ENCODE assay signal across 15 mouse cellular contexts in the genomic region with DNA sequence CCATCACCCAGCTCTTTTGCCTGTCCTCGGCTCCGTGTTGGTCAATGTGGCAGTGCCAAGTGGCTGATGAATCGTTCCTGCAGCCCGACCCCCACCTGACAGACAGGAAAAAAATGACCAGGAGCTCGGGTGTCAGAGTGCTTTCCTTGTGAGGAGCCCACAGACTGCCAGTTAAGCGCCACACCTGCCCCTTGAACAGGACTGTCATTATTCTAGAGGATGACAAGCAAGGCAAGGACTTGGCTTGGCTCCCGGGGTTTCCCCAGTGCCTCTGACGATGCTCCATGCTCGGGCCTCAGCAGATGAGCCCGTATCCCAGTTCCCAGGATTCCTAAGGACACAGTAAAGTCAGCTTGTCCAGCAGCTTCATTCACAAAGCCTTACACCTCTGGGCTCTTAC. TPM values are rescaled to one million over a fixed set of nuclear protein-coding genes. Genes with fewer than 3 reads are reported as not detected.
DNase-seq lines count a peak whose midpoint lies in the region; ATAC-seq and TF ChIP-seq lines count a peak whose summit lies in the region.
"Had no signal": no experiment of that assay in that cellular context is flagged by ENCODE, and none has a peak within 500 bp of the region (broad histone marks: within the 10 kb centered on the region; RNA-seq: fewer than 3 reads in every experiment).

No protein-coding gene starts in this region.

- no peaks in the 10 kb centered on the region for H3K9me3 ChIP-seq in hindbrain, embryonic 15.5 days
- H3K9me3 ChIP-seq in hindbrain, embryonic 10.5 days = no peaks in the 10 kb centered on the region
- H3K9me3 ChIP-seq: lung, embryonic 15.5 days; megakaryocyte, embryonic 14.5 days had no signal

- ATAC-seq in hindbrain, embryonic 15.5 days (ENCODE audit: low FRiP score, low read depth) = 0 out of 2 replicates have a peak, but pooled peaks have one; percentile 37
- ATAC-seq in granulocyte monocyte progenitor cell, adult 5-6 weeks (replicated peaks; ENCODE audit: poor library complexity, severe bottlenecking) = no peak

- no peak overlapping the region for H3K27ac ChIP-seq in hindbrain, embryonic 15.5 days (replicated peaks)
- no peak overlapping the region for H3K27ac ChIP-seq in hindbrain, embryonic 10.5 days
- peak overlapping the region; percentile 38 for H3K27ac ChIP-seq in left cerebral cortex, adult 2 months
- H3K27ac ChIP-seq: kidney, postnatal 0 days; lung, embryonic 15.5 days had no signal

- intact Hi-C loops in left cerebral cortex, adult 2 months (cut with DNase I) = no loop called here

- H3K4me1 ChIP-seq in hindbrain, embryonic 15.5 days (replicated peaks) = peaks cover 24% of the 10 kb centered on the region
- peaks cover 8% of the 10 kb centered on the region for H3K4me1 ChIP-seq in hindbrain, embryonic 10.5 days (replicated peaks)

- no peak overlapping the region for H3K9ac ChIP-seq in hindbrain, embryonic 15.5 days
- H3K9ac ChIP-seq: lung, embryonic 15.5 days had no signal

- H3K36me3 ChIP-seq in hindbrain, embryonic 15.5 days = 0 out of 2 replicates have a peak, but pooled peaks cover 3% of the 10 kb centered on the region
- peaks cover 15% of the 10 kb centered on the region for H3K36me3 ChIP-seq in hindbrain, embryonic 10.5 days
- H3K36me3 ChIP-seq: lung, embryonic 15.5 days had no signal

- no peak overlapping the region for H3K4me2 ChIP-seq in hindbrain, embryonic 15.5 days
- H3K4me2 ChIP-seq: lung, embryonic 15.5 days had no signal

- no peak for TF ChIP-seq CTCF in left cerebral cortex, adult 2 months (IDR thresholded peaks at IDR 0.05)

- H3K27me3 ChIP-seq in hindbrain, embryonic 15.5 days = no peaks in the 10 kb centered on the region
- H3K27me3 ChIP-seq in hindbrain, embryonic 10.5 days (ENCODE audit: insufficient read depth, poor library complexity, severe bottlenecking) = no peaks in the 10 kb centered on the region

- 40% methylated on average over 10 of the region's 10 CpGs for WGBS in hindbrain, embryonic 15.5 days
- 84% methylated on average over 10 of the region's 10 CpGs for WGBS in hindbrain, embryonic 10.5 days

- DNase-seq in cerebellum, adult 18-20 months = peak; percentile 32 to 40
- no peak for DNase-seq in cerebellum, adult 11 months
- DNase-seq in hindbrain, embryonic 10.5 days (ENCODE audit: low spot score) = no peak
- DNase-seq in left cerebral cortex, adult 2 months (ENCODE audit: extremely low spot score in 1 of 2, low spot score in 2 of 2) = no peak
- no peak for DNase-seq in left cerebral cortex, adult 8-10 months (ENCODE audit: low spot score in 2 of 2)
- DNase-seq in adrenal gland, adult 8-10 months = peak; percentile 24
- DNase-seq: gastrocnemius, postnatal 36 days; thymus, adult 18-20 months had no signal

- H3K4me3 ChIP-seq in hindbrain, embryonic 15.5 days = no peak overlapping the region
- no peak overlapping the region for H3K4me3 ChIP-seq in hindbrain, embryonic 10.5 days
- no peak overlapping the region for H3K4me3 ChIP-seq in left cerebral cortex, adult 2 months
- H3K4me3 ChIP-seq: lung, embryonic 15.5 days; megakaryocyte, embryonic 14.5 days had no signal

RNA-seq across cellular contexts. Expression of gene Gabbr2, which starts 20.8 kb away (rescaled TPM):
- polyA plus RNA-seq in hindbrain, embryonic 15.5 days (2015; fragmentation: Nextera tagmentation; extraction: Ambion mirVana) = 14.7 and 17.2 TPM in 2 replicates
- 0.24 and 0.27 TPM in 2 replicates for polyA plus RNA-seq in hindbrain, embryonic 10.5 days (2016; fragmentation: Nextera tagmentation; extraction: Ambion mirVana)
- total RNA-seq in left cerebral cortex, adult 2 months (2021) = 100 to 1,000 TPM; 258 to 266 TPM
- total RNA-seq in left cerebral cortex, adult 8-10 months (2022) = 100 to 1,000 TPM; 198 to 214 (median 210) TPM
- total RNA-seq in adrenal gland, adult 8-10 months (2022) = under 1 TPM; 0.31 to 0.52 (median 0.39) TPM
- not detected in 2 replicates for total RNA-seq in granulocyte monocyte progenitor cell, adult 5-6 weeks (2014; fragmentation: Nextera tagmentation)
- total RNA-seq in granulocyte monocyte progenitor cell, adult 5-6 weeks (2017) = not detected in 2 replicates
- total RNA-seq: monocyte, adult 5-6 weeks; neutrophil, adult 5-6 weeks had no signal

RNA-seq across cellular contexts. Expression of gene Anks6, which starts 44.8 kb away (rescaled TPM):
- 3.7 and 5.1 TPM in 2 replicates for polyA plus RNA-seq in hindbrain, embryonic 15.5 days (2015; fragmentation: Nextera tagmentation; extraction: Ambion mirVana)
- 3.8 and 4.1 TPM in 2 replicates for polyA plus RNA-seq in hindbrain, embryonic 10.5 days (2016; fragmentation: Nextera tagmentation; extraction: Ambion mirVana)
- total RNA-seq in left cerebral cortex, adult 2 months (2021) = 10 to 100 TPM; 21.2 to 24.1 TPM
- total RNA-seq in left cerebral cortex, adult 8-10 months (2022) = 10 to 100 TPM; 17.8 to 21.7 (median 19.7) TPM
- total RNA-seq in adrenal gland, adult 8-10 months (2022) = 10 to 100 TPM in 1 of 4 experiments, 1 to 10 TPM in 3; 5.8 to 11.6 (median 8.2) TPM
- total RNA-seq in granulocyte monocyte progenitor cell, adult 5-6 weeks (2014; fragmentation: Nextera tagmentation) = not detected in 2 replicates
- not detected in 2 replicates for total RNA-seq in granulocyte monocyte progenitor cell, adult 5-6 weeks (2017)
- total RNA-seq: neutrophil, adult 5-6 weeks had no signal

Comparison
In these comparisons a context has a peak if more than half of its experiments do, and no peak if none do; other contexts are left out.
1. DNase-seq: peak in cerebellum, adult 18-20 months (2 of 2) and adrenal gland, adult 8-10 months (single experiment); none in cerebellum, adult 11 months (single experiment), hindbrain, embryonic 10.5 days (single experiment), left cerebral cortex, adult 2 months (0 of 2) and left cerebral cortex, adult 8-10 months (0 of 2).
2. RNA of gene Gabbr2, which starts 20.8 kb away (total RNA-seq): 258 to 266 TPM in left cerebral cortex, adult 2 months and 198 to 214 TPM in left cerebral cortex, adult 8-10 months; 0.31 to 0.52 TPM in adrenal gland, adult 8-10 months and not detected in granulocyte monocyte progenitor cell, adult 5-6 weeks; every median in the first group is over 100 times any median in the second.
3. RNA of gene Anks6, which starts 44.8 kb away (total RNA-seq): 21.2 to 24.1 TPM in left cerebral cortex, adult 2 months, 17.8 to 21.7 TPM in left cerebral cortex, adult 8-10 months and 5.8 to 11.6 TPM in adrenal gland, adult 8-10 months; not detected in granulocyte monocyte progenitor cell, adult 5-6 weeks; every median in the first group is over 4 times any median in the second.